Mouse (Mus musculus): ENCODE measurements at regions not wholly inside any gene's neighbourhood (a gene's known extent, or its start where the extent isn't known, plus 50 kb on each side); places are given as distances from the start of the nearest gene placed in this dataset.

DNA sequence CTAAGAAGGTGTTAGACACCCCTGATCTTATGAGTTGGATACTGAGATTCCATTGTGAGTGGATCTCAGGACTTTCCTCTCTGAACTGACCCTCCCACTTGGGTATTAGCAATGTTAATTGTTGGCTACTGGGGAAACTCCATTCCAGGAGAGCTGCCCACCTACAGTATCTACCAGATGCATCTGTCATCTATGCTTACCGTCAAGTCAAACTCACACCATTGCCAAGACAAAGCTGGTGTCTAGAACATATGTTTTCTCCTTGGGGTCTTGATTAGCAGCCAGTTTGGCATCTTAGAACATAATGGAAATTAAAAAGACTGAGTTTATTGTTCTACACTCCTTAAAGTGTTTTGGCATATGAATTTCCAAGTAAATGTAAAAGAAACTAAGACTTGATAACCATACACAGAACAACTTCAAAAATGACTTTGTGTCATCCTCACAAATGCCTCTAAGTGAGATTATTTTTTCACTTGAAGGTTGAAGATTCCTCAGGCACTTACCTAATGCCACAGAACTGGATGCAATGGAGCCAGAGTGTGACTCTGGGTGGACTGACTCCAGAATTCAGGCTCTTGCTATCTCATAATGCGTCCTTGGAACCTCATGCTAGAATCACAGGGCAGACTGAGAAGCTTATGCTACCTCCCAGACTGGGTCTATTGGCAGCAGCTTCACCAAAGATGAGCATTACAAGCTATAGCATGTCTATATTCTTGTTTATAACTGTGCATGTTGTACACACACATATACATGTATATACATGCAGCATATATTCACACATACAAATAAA, 107.5 kb upstream of the Rnf152 start:
- in situ Hi-C loops (cut with MboI, MseI) = no loop called here

DNA sequence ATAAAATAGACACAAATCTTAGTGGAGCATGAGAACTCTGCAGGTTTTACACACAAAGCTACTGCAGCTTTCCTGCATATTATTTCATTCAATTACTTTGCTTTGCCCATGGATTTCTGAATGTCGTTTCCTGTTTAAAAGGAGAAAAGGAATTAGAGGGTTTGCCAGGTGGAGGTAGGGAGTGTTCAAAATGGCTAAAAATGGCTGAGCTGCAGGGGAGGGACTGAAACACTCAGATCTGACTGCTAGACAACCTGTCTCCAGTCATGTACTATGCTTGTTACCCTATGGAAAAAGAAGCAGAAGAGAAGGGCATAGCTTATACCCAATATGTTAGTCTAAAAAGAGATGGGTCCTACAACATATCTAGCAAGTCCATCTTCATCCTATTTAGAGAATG, 106.2 kb upstream of the Rnf152 start:
- in situ Hi-C loops (cut with MboI, MseI) = no loop called here

DNA sequence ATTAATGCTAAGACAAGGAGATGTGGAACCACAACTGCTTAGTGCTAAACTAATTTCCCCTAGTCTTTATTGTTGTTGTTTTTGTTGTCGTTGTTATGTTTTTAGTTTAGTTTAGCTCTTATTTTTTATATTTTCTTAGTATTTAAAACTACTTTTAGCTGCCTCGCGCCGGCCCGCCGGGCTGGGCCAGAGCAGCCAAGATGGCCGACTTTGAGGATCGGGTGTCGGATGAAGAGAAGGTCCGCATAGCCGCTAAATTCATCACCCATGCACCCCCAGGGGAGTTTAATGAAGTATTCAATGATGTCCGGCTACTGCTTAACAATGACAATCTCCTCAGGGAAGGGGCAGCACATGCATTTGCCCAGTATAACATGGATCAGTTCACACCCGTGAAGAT, 99.3 kb upstream of the Rnf152 start:
- in situ Hi-C loops (cut with MboI, MseI) = loop anchor here (10.0 kb wide), 1 partner anchor 631 kb away; no protein-coding TSS in a partner anchor

DNA sequence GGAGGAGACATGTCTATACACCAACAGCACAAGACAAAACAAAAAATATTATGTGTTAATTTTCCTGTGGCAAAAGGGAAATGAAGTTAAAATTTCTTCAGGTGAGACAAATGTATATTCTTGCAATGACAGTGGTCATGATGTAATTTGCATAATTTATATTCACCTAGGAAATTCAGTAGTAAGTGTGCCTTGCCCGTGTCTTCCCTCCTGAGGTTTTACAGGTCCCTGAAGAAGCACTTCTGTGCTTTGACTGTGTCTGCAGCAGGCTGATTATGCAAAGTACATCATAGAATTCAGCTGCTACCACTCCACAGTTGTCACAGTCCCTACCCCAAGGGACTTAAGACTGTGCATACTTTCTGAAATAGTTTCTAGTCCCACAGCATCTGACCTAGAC, 98.2 kb upstream of the Rnf152 start:
- in situ Hi-C loops (cut with MboI, MseI) = loop anchor here (10.0 kb wide), 1 partner anchor 630 kb away; no protein-coding TSS in a partner anchor

DNA sequence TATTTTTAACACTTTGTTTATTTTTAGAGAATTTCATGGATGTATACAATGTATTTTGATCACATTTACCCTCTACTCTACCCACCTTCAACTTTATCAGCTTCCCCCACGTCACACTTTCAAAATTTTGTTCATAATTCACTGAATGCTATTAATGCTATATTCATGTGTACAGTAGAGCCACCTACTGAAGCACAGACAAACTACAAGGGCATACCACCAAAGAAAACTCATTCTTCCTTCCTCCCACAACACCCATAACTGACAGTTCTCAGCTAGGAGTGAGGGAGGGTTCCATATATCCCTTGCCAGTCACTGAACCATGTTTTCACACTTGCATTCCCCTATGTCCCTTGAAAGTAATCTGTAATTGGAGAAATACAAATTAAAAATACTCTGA, 89.7 kb upstream of the Rnf152 start:
- in situ Hi-C loops (cut with MboI, MseI) = no loop called here

DNA sequence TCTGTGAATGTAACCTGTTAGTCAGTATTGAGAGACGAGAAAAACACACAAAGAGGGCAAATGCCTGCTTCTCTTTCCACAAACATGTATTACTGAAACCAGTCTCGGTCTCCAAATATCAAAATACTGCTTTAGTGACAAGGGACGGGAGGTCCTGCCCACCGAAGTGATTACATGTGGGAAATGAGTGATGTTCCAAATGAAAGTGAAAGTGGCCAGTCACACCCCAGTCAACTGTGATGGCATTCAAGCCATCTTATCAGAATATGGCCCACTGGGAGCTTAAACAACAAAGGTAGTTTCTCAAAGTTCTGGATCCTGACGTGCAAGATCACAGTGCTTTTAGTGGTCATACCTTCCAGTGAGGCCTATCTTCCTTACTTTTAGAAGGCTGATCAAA, 87.0 kb upstream of the Rnf152 start:
- in situ Hi-C loops (cut with MboI, MseI) = no loop called here

DNA sequence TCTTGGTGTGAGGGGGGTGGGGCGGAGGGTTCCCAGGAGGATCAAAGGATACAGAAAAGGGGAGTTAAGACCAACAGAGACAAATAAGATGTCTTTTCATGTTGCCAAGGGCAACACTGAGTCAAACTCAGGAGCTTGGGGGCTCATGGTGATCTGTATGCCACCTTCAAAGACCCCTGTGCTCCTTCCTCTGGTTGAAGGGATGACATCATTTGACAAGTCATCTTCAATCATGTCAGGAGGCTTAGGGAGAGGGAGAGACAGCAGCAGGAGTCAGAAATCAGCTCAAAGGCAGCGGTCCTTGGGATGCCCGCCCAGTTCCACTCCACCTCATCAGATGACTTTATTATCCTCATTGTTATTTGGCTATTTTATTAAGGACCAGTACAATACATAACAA, 83.8 kb upstream of the Rnf152 start:
- in situ Hi-C loops (cut with MboI, MseI) = no loop called here

DNA sequence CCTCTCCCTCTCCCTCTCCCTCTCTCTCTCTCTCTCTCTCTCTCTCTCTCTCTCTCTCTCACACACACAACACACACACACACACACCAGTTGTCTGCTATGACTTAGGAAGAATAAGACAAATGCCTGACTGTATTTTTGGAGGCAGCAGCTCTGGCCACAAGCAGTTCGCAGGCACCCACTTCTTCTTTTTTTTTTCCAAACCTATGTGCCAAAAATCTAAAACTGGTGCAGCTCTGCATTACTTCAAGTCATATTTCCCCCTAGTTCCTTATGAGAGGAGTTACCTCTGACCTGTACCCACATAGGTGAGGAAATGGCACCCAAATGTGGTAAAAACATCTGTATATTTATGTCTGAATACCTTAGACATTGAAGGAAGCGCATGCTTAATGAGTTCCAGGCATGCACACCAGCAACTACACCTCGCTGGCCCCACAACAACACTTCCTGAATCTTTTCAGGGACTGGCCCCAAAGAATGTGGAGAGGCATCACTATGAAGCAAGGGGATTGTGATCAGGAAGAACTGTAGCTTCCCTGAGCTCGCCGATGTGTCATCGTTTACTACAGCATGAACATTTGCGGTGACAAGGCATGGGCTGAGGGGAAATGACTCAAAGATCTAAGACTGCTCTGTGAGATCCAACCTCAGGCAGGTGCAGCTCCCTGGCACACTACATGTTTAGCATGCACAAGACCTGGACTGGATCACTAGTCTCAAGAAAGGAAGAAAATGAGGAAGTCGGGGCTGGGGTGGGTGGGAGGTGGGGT, 78.3 kb upstream of the Rnf152 start:
- in situ Hi-C loops (cut with MboI, MseI) = loop anchor here (5.0 kb wide), 1 partner anchor 82 kb away; no protein-coding TSS in a partner anchor

DNA sequence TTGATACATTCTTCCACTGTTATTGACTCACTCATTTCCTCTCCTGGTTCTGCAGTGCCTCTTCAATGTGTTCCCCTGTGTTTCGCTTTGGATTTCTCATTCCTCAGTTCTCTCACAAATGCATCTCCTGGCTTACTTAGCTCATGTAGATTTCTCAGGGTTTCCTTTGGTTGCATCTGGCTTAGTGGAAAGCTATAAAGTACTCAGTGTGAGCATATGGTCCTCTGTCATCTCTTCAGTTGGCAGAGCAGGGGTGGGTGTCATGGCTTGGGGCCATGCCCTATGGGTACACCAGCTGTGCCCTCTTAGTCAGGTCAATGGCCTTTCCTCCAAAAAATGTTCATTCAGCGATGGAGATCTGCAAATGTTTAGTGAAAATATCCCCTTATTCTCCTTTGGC, 77.4 kb upstream of the Rnf152 start:
- in situ Hi-C loops (cut with MboI, MseI) = no loop called here

DNA sequence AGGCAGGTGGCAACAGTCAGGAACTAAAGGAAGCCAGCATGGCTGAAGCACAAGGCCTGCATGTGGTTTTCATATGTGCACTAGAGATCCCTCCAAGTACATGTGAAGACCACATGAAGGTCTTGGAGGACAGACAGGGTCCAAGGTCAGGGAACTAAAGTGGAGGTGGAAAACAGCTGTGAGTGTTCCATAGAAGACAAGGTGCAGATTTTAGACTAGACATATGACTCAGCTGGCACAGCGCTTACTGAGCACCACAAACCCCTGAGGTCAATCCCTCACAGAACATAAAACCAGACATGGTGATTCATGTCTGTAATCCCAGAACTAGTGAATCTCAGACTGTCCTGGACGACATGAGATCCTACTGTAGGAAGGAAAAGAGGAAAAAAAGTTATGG, 75.3 kb upstream of the Rnf152 start:
- in situ Hi-C loops (cut with MboI, MseI) = no loop called here

DNA sequence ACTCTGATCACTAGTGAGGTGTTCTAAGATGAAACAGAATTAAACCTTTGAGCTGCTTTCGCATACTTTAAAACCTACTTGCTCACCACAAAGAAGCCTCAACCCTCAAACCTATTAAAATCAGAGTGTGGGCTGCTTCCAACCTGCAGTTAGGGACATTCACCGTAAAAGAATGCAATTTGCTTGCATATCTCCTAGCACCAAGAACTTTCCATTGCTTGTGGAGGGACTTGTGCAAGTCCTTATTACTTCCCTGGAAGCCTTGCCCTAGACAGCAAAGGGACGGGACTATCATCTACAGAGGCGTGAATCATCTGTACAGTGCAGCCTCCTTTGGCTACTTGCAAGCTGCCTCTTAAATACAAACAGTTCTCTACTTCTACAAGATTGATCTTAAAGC, 74.2 kb upstream of the Rnf152 start:
- in situ Hi-C loops (cut with MboI, MseI) = no loop called here

DNA sequence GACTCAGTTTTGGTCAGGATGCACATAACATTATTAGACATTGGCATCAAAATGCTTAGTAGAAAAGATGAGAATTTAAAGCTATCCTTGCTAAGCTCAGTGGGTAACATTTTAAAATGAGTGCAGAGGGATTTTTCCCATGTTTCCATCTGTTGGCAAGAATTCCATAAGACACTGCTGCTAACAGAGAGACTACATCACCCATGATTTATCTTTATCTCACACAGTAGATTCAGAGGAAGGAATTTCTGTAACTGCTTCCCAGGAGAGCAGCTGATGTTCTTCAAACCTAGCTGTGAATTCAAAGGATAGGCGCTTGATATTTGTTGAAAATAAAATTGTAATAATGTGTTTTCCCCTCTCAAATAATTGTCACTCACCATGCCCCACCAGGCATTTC, 71.7 kb upstream of the Rnf152 start:
- in situ Hi-C loops (cut with MboI, MseI) = no loop called here

DNA sequence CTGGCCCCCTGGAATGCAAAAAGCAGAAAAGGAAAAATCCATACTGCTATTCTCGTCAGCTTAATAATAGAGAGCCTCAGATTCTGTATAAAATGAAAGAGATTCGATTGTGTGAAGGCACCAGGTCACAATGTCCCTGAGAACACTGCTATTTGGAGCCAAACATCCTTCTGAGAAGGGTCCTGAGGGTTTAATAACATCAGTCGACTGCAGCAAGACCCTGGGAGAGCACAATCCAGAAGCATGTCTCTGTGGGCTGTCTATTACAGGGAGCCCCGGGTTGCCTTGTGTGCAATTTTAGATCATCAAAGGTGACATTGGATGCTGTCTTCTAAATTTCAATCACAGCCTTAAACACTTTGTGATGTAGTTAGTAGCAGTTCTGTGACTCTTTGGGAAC, 69.6 kb upstream of the Rnf152 start:
- in situ Hi-C loops (cut with MboI, MseI) = no loop called here

DNA sequence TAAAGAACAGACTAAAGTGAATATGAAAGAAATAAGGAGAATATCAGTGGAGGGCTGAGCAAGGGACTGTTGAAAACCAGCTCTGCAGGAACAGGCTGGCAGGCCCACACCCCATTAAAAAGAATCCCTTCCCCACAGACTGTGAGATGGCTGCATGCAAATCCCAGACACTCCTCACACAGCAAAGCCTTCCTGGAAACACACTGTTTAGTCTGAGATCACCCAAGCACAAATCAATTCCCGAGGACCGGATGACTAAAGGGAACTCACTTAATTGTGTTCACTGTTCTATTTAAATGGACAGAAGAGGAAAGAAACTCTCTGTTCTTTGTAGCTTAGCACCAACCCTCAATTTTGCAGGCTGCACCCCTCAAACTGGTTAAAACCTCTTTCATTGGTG, 66.9 kb upstream of the Rnf152 start:
- in situ Hi-C loops (cut with MboI, MseI) = no loop called here

DNA sequence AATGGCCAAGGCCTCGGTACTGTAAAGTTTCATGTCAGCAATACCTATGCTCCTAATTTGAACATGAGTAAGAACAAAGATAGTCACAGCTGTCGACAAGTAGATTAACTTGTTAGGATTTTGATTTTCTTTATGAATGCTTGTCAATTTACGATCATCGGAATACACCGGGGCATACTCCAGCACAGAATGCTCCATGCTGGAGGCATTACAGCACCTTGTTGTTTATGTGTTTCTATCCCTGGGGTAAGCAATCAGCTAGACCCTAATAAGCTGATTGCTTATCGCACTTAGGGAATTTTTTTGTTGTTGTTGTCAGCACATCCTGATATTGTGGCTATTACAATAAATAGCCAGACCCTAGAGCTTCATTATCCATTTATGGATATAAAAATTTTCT, 66.4 kb upstream of the Rnf152 start:
- in situ Hi-C loops (cut with MboI, MseI) = no loop called here

DNA sequence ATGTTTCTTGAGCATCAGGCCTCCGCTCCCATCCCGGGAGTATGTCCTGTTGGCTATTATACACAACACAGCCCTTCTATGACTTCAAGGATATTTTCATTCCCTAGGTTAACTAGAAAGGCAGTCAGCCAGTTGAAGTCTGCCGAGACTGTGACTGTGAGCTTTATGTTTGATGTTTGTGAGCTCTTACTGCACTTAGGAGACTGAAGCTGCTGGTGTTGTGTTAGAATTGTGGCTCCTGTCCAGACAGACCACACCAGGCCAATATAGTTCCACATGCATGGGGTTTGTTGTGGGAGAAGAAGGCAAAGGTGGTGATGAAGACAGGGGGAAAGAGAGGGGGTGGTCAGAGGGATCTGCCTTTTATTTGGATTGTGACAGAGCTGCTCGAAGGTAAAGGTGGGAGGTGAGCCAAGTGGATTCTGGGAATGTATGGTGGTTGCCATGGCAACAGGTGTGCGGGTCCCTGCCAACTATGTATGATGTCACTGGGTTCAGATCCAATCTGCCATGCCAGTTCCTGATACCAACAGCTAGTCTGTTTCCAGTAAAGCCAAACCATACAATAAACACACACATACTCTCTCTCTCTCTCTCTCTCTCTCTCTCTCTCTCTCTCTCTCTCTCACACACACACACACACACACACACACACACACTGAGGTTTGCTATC, 64.0 kb upstream of the Rnf152 start:
- in situ Hi-C loops (cut with MboI, MseI) = no loop called here
